Mouse (Mus musculus): ENCODE measurements around the gene P2rx4. TPM values are rescaled to one million over a fixed set of nuclear protein-coding genes. Genes with fewer than 3 reads are reported as not detected.
A peak's percentile ranks its signal among the peaks of the same experiment; 100 is the strongest.
"Not testable (repeated sequence)": the region's sequence is repeated elsewhere in the genome, so short reads cannot be mapped to it uniquely, and the experiment has no call there.

Gene P2rx4
- 22.8 and 24.7 TPM in 2 replicates for polyA plus RNA-seq (2015; fragmentation: Nextera tagmentation; extraction: Ambion mirVana)

- H3K27ac ChIP-seq (replicated peaks): peak within 1 kb of the TSS; percentile 89
- no peaks in the 10 kb centered on the region for H3K36me3 ChIP-seq (ENCODE audit: control insufficient read depth, insufficient read depth, low read length)
- WGBS: under 1% methylated on average over 65 of the region's 66 CpGs
- peak; percentile 84 for DNase-seq (ENCODE audit: low spot score)
- TF ChIP-seq CTCF (IDR thresholded peaks at IDR 0.05; ENCODE audit: low read depth): peak; percentile 43; the same call in 1 of the 2 replicates
- TF ChIP-seq EP300 (optimal IDR thresholded peaks at IDR 0.05): no peak
- H3K4me2 ChIP-seq (replicated peaks; ENCODE audit: low read depth): peak within 1 kb of the TSS; percentile 91
- peak within 1 kb of the TSS; percentile 70 for H3K4me3 ChIP-seq (ENCODE audit: low read depth, low read length)
- no peaks in the 10 kb centered on the region for H3K9me3 ChIP-seq (ENCODE audit: control insufficient read depth, low read length)
- ATAC-seq (ENCODE audit: low FRiP score, low TSS enrichment): peak; percentile 88
- H3K4me1 ChIP-seq (replicated peaks; ENCODE audit: control insufficient read depth, insufficient read depth): peaks cover 3% of the 10 kb centered on the region; the same call in 1 of the 2 replicates
- H3K27me3 ChIP-seq (ENCODE audit: control insufficient read depth, insufficient read depth, low read length): no peaks in the 10 kb centered on the region
- H3K9ac ChIP-seq (ENCODE audit: low read length): peak within 1 kb of the TSS; percentile 77
Observed at GRCm38 (mm10) chr5:122707276-122708181, at the start of gene P2rx4. Gene P2rx4, plus strand, starts transcription at chr5:122707544.

- Histone ChIP-seq H3K27ac (replicated peaks) (no peak overlapping the region), H3K9me3 (ENCODE audit: control insufficient read depth, low read length) (no peaks in the 10 kb centered on the region), H3K4me1 (replicated peaks; ENCODE audit: control insufficient read depth, insufficient read depth) (no peaks in the 10 kb centered on the region), H3K9ac (ENCODE audit: low read length) (no peak overlapping the region), H3K4me3 (ENCODE audit: low read depth, low read length) (no peak overlapping the region), H3K36me3 (ENCODE audit: control insufficient read depth, insufficient read depth, low read length) (no peaks in the 10 kb centered on the region), H3K4me2 (replicated peaks; ENCODE audit: low read depth) (no peak overlapping the region), H3K27me3 (ENCODE audit: control insufficient read depth, insufficient read depth, low read length) (no peaks in the 10 kb centered on the region)
- DNase-seq (ENCODE audit: low spot score) (no peak), ATAC-seq (ENCODE audit: low FRiP score, low TSS enrichment) (no peak)
- 90% methylated on average over 6 of the region's 6 CpGs for WGBS
- no peak for TF ChIP-seq CTCF (IDR thresholded peaks at IDR 0.05; ENCODE audit: low read depth)
- TF ChIP-seq EP300 (optimal IDR thresholded peaks at IDR 0.05): no peak
Observed at GRCm38 (mm10) chr5:122662501-122662900, 44.8 kb upstream of the P2rx4 start.

- H3K9ac ChIP-seq (ENCODE audit: low read length): no peak overlapping the region
- no peaks in the 10 kb centered on the region for H3K27me3 ChIP-seq (ENCODE audit: control insufficient read depth, insufficient read depth, low read length)
- no peak for TF ChIP-seq EP300 (optimal IDR thresholded peaks at IDR 0.05)
- TF ChIP-seq CTCF (IDR thresholded peaks at IDR 0.05; ENCODE audit: low read depth): no peak
- ATAC-seq (ENCODE audit: low FRiP score, low TSS enrichment) (no peak), DNase-seq (ENCODE audit: low spot score) (no peak)
- 42% methylated on average over 5 of the region's 5 CpGs for WGBS
- H3K4me3 ChIP-seq (ENCODE audit: low read depth, low read length): no peak overlapping the region
- H3K4me2 ChIP-seq (replicated peaks; ENCODE audit: low read depth): no peak overlapping the region
- H3K4me1 ChIP-seq (replicated peaks; ENCODE audit: control insufficient read depth, insufficient read depth): no peaks in the 10 kb centered on the region
- no peaks in the 10 kb centered on the region for H3K36me3 ChIP-seq (ENCODE audit: control insufficient read depth, insufficient read depth, low read length)
- H3K27ac ChIP-seq (replicated peaks): no peak overlapping the region
- no peaks in the 10 kb centered on the region for H3K9me3 ChIP-seq (ENCODE audit: control insufficient read depth, low read length)
Observed at GRCm38 (mm10) chr5:122665036-122665435, 42.3 kb upstream of the P2rx4 start.

- no peak for DNase-seq (ENCODE audit: low spot score)
- Histone ChIP-seq H3K4me1 (replicated peaks; ENCODE audit: control insufficient read depth, insufficient read depth) (no peaks in the 10 kb centered on the region), H3K27me3 (ENCODE audit: control insufficient read depth, insufficient read depth, low read length) (no peaks in the 10 kb centered on the region), H3K9ac (ENCODE audit: low read length) (no peak overlapping the region), H3K4me2 (replicated peaks; ENCODE audit: low read depth) (no peak overlapping the region), H3K36me3 (ENCODE audit: control insufficient read depth, insufficient read depth, low read length) (no peaks in the 10 kb centered on the region), H3K4me3 (ENCODE audit: low read depth, low read length) (no peak overlapping the region), H3K27ac (replicated peaks) (no peak overlapping the region), H3K9me3 (ENCODE audit: control insufficient read depth, low read length) (no peaks in the 10 kb centered on the region)
- TF ChIP-seq EP300 (optimal IDR thresholded peaks at IDR 0.05) (no peak), CTCF (IDR thresholded peaks at IDR 0.05; ENCODE audit: low read depth) (no peak)
- no peak for ATAC-seq (ENCODE audit: low FRiP score, low TSS enrichment)
- 66% methylated on average over 15 of the region's 15 CpGs for WGBS
Observed at GRCm38 (mm10) chr5:122668981-122669897, 38.1 kb upstream of the P2rx4 start.

- WGBS: 84% methylated on average over 7 of the region's 7 CpGs
- H3K9ac ChIP-seq (ENCODE audit: low read length); H3K27me3 ChIP-seq (ENCODE audit: control insufficient read depth, insufficient read depth, low read length); H3K4me2 ChIP-seq (replicated peaks; ENCODE audit: low read depth); H3K36me3 ChIP-seq (ENCODE audit: control insufficient read depth, insufficient read depth, low read length); H3K4me3 ChIP-seq (ENCODE audit: low read depth, low read length); H3K27ac ChIP-seq (replicated peaks); DNase-seq (ENCODE audit: low spot score); H3K9me3 ChIP-seq (ENCODE audit: control insufficient read depth, low read length); H3K4me1 ChIP-seq (replicated peaks; ENCODE audit: control insufficient read depth, insufficient read depth); ATAC-seq (ENCODE audit: low FRiP score, low TSS enrichment): not testable (repeated sequence)
- TF ChIP-seq CTCF (IDR thresholded peaks at IDR 0.05; ENCODE audit: low read depth): peak; percentile 38
Observed at GRCm38 (mm10) chr5:122671641-122672040, 35.7 kb upstream of the P2rx4 start.
